Mouse (Mus musculus): ENCODE results near the gene Mob3b.
A peak's percentile ranks its signal among the peaks of the same experiment; 100 is the strongest.

The Mob3b gene

GRCm38 (mm10) chr4:35156751-35157611, at the start of gene Mob3b:
Gene Mob3b, minus strand, starts transcription at chr4:35157484.
- peak; percentile 76 for DNase-seq (ENCODE audit: low spot score)

DNA sequence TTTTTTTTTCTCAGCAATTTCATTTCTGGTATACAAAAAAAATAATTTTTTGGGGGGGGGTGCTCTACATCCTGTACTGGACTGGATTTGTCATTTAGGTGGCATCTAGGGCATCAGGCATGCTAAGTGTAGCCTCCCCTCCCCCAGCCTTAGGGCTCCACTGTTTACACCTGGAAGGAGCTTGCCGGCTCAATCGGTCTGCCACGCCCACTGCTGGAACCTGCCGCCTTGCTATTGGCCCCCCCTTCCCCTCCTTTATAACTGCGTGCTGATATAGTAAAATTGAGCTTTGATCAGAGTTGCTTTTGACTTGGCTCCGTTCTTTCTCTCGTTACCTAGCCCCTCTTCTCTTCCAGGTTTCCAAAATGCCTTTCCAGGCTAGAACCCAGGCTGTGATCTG, 47.4 kb upstream of the Mob3b start:
- DNase-seq (ENCODE audit: low spot score): no peak

DNA sequence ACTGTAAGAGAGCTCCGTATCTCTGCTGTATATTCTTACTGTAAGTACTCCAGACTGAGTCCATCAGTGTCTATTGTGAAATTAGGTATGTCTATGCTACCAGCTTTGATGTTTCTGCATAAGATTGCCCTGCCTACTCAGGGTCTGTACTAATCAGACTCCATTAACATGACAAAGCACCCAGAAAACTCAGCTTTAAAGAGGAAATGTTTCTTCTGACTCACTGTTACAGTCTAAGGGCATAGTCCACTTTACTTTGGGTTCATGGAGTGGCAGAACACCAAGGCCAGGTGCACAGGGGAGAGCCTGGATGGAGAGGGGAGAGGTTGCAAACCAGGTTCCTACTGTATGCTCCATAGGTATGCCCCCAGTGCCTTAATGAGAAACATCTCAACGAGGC, 46.4 kb upstream of the Mob3b start:
- DNase-seq (ENCODE audit: low spot score): no peak

GRCm38 (mm10) chr4:35201700-35202099, 44.4 kb upstream of the Mob3b start:
- no peak for DNase-seq (ENCODE audit: low spot score)

- no peak for DNase-seq (ENCODE audit: low spot score)
Observed at GRCm38 (mm10) chr4:35192725-35193124, 35.4 kb upstream of the Mob3b start.

GRCm38 (mm10) chr4:35189794-35190193, 32.5 kb upstream of the Mob3b start:
- no peak for DNase-seq (ENCODE audit: low spot score)

DNA sequence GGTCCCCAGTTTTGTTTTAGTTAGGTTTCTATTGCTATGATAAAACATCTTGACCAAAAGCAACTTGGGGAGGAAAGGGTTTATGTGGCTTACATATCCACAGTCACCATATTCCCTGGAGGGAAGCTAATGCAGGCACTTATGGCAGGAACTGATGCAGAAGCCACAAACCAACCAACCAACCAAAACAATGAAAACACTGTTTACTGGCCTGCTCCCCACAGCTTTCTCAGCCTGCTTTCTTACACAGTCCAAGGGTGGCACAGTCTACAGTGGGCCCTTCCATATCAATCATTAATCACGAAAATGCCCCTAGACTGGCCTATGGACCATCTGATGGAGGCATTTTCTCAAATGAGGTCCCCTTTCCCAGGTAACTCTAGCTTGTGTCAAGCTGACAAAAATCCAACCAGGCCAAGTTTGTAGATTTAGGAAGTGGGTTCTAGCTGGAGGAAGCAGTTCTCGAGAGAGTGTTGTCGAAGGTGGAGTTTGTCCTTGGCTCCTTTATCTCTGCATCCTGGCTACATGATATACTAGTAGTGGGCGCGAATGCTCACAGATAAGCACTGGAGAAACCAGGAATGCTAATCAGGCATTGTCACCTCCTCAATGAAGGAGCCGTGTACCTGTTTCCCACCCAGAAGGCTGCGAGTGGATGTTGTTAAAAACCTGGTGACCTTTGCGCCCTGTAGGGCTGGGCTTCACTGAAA, 30.5 kb upstream of the Mob3b start:
- no peak for DNase-seq (ENCODE audit: low spot score)

DNA sequence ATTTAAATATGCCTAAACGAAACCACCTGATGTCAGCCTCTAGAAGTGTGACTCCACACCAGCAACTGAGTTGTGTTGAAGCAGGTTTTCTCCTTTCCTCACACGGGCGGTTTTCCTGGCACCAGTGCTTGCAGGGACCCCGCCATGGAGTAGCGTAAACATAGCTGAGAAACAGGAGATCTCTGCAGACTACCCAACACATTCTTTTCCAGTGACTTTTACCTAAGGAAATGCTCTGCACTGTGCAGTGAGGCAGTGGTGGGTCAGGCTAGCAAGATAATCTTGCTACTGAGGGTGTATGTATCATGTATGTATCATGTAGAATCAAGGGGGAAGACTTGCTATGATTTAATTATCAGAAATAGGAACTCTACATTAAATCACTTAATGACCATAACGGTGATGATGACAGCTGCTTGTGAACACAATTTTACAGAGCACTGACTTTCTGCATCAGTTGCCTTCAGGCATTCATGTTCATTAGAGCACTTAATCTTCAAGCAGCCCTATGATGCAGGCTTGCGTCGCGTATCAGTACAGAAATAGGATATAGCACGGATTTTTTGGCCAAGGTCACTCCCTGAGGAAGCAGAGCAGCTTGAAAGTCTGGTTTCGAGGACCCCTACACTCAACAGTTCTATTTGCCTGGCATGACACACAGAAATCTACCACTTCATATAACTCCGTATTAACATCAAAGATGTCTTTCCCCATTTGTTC, 20.8 kb upstream of the Mob3b start:
- no peak for DNase-seq (ENCODE audit: low spot score)

GRCm38 (mm10) chr4:35175566-35175965, 18.3 kb upstream of the Mob3b start:
- no peak for DNase-seq (ENCODE audit: low spot score)

DNA sequence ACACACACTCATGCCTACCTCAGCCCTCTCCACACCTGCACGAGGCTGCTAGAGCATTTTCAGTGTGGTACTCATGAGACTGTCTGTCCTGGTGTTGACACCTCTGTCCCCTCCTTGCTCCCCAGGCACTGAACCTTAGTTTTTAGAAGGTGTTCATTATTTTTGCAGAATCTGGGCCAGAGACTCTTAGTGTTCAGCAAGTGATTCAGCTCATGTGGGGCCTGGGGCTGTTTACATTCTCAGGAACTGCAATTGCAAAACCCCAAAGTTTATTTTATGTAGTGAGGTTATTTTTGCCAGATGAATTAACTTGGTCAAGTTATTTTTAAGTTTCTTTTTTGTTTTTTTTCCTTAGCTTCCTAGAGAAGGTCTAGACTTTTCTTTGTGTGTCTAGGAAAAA, 16.3 kb upstream of the Mob3b start:
- DNase-seq (ENCODE audit: low spot score): no peak

GRCm38 (mm10) chr4:35172471-35172870, 15.2 kb upstream of the Mob3b start:
- no peak for DNase-seq (ENCODE audit: low spot score)

DNA sequence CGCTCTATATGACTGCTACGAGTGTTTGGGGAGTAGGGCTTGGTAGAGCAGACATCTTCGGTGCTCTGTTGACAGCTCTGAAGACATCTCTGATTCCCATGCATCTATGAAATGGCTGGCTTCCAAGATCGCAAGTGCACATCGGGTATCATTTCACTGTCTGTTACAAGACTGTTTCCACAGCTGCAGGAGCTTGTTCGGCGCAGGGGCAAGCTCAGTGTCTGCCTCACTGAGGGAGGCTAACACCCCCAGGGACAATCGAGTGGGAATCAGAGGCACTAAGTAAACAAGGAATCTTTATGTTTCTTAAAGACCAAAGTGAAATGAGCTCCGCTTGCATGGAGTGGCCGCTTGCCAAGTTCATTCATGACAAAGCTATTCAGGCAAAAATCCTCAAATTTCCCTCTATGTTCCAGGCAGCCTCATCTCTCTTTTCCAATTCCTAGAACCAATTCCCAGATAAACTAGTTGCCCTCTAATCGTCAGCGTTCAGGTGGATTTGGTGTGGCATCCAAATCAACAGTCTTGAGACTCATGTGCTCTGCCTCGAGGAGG, 12.4 kb upstream of the Mob3b start:
- no peak for DNase-seq (ENCODE audit: low spot score)

- DNase-seq (ENCODE audit: low spot score): no peak
Observed at GRCm38 (mm10) chr4:35167855-35168254, 10.6 kb upstream of the Mob3b start.

GRCm38 (mm10) chr4:35165947-35166346, 8.7 kb upstream of the Mob3b start:
- DNase-seq (ENCODE audit: low spot score): no peak

DNA sequence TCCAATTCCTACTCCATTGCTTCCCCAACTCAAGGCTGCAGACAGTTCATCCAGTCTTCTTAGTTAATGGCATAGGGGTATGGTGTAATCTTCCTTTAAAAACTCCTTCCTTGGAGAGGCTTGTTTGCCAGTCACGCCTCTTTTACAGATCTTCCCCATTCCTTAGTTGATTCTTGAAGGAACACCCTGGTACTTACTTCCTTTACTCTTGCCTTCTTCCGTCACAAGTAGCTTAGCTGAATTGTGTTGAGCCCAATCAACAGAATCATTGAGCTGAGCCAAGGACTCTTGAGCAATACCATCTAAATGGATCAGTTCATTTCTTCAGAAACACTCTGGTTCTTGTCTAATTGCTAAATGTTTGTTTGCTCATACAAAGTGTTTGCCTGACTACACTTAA, 8.0 kb upstream of the Mob3b start:
- DNase-seq (ENCODE audit: low spot score): no peak

GRCm38 (mm10) chr4:35157815-35158214, 531 bp upstream of the Mob3b start:
- no peak for DNase-seq (ENCODE audit: low spot score)

DNA sequence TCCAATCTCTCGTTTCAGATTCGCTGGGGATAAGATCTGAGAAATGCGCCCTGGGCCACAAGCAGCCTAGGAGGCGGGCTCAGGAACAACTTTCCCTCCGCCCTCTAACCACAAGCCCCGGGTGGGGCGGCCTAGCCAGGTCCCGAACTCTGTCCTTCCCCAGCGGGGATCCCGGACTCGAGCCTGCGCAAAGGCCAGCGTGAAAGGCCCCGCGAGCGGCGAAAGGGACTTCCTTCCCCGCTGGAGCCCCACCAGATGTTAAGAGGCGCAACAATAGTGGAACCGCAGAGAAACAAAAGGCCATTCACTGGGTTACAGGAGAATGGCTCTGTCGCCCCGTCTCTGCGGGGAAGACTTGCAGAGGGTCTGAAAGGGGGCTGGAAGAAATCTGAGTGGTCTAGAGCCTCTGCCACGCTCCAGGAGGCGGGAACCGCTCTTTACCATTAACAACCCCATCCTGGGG, 1.1 kb downstream of the Mob3b start:
- DNase-seq (ENCODE audit: low spot score): peak; percentile 59

DNA sequence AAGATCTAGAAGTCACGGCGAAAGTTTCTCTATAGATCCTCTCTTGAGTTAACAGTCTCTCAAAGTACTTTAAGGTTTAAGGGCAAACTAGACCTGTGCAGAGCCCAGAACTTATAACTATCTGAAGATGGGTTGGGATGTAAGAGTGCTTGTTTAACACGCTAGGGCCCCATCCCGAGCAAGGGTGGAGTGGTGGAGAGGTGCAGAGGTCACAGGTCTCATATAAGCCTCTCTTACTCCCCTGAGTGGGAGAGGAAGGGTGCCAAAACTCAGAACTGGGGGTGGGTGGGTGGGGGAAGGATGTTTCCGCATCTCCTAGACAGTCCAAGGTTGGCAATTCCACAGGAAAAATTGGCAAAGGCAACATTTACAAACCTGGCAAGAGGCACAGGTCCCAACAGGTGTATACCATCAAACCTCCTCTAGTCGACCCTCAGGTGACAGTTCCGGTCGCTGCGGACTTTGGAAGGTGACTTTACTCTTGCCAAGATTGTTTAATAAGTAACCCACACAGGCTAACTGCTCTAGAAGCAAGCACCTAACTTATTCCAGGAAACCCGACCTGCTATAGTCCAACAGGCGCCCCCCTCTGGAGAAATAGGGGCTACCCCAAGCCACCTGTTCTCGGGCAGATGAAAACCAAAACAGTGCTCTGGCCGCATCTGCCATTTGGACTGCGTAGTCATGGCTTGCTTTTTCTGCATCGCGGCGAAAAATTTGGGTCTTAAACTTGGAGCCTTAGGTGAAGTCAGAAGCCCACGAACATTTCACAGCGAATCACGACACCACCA, 2.0 kb downstream of the Mob3b start:
- DNase-seq (ENCODE audit: low spot score): no peak

GRCm38 (mm10) chr4:35154051-35154450, 3.2 kb downstream of the Mob3b start:
- DNase-seq (ENCODE audit: low spot score): no peak

DNA sequence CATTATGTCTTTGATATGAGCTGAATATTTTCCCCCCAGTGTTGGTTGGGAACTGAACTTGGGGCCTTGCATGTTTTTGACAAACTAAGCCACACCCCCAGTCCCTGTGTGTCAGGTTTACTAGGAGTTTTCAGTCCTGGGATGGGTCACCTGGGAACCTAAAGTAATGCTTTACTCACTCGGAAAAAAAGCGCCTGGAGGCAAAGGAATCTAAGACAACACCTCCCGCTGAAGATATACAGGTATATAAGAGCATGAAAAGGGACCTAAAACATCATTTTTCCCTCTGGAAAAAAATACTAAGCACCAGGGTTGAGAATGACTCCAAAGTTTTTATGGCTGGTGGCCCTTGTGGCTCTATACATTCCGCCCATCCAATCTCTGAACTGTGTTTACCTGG, 5.5 kb downstream of the Mob3b start, which contains the start of gene Ifnk:
Gene Ifnk, plus strand, starts transcription at position 301 of the 400 bp plus-strand sequence.
- no peak for DNase-seq (ENCODE audit: low spot score)

DNA sequence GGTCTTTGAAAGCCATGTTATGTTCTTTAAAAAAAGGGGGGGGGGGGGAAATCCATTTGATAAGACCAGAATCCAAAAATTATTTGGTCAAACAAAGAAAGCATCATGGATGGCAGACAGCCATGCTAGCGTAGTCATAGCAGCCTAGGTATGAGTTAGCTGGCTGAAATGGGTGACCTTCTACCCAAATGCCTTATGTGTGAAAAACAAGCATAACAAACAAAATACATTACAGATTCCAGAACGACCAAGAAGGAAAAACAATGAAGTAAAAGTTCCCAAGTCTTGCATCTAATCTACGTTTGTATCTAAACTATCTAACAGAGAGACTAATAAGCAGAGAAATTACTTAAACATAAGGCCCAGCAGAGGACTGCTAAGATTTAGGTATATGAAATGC, 6.6 kb downstream of the Mob3b start:
- no peak for DNase-seq (ENCODE audit: low spot score)
